Mouse (Mus musculus) hindbrain, postnatal 0 days (tissue): ENCODE data around the gene Car5b. TPM values are rescaled to one million over a fixed set of nuclear protein-coding genes. Genes with fewer than 3 reads are reported as not detected.

ENCODE experiments used
- ATAC-seq: fragments of 200-750 bp; cut with Nextera tagmentation; 2 replicates; pipeline ENCODE4 v1.8.0; 2017; ENCODE audit warnings: mild to moderate bottlenecking, moderate TSS enrichment, moderate library complexity
- DNase-seq: peaks from one replicate; pipeline ENCODE4 v3.0.0-alpha.2; 2015; ENCODE audit warnings: low spot score
- H3K27ac ChIP-seq: fragments of 300-500 bp; sonication (generic); 2 replicates; pipeline ENCODE4 v1.5.1; 2014; ENCODE audit warnings: mild to moderate bottlenecking
- H3K27me3 ChIP-seq: fragments of 300-500 bp; sonication (generic); 2 replicates; pipeline ENCODE4 v1.6.1; 2014; ENCODE audit warnings: low read length, mixed read lengths; ENCODE audit not compliant: insufficient read depth
- H3K36me3 ChIP-seq: fragments of 300-500 bp; sonication (generic); 2 replicates; pipeline ENCODE4 v1.6.1; 2014; ENCODE audit warnings: low read length, mixed read lengths; ENCODE audit not compliant: insufficient read depth
- H3K4me1 ChIP-seq: fragments of 300-500 bp; sonication (generic); 2 replicates; pipeline ENCODE4 v1.6.1; 2014; ENCODE audit warnings: antibody characterized with exemption, low read length, mixed read lengths; ENCODE audit not compliant: insufficient read depth
- H3K4me2 ChIP-seq: fragments of 300-500 bp; sonication (generic); 2 replicates; pipeline ENCODE4 v1.6.1; 2014; ENCODE audit warnings: low read depth, mild to moderate bottlenecking, low read length, moderate library complexity, mixed read lengths
- H3K4me3 ChIP-seq: fragments of 300-500 bp; sonication (generic); 2 replicates; pipeline ENCODE4 v1.5.1; 2014; ENCODE audit warnings: low read length
- H3K9ac ChIP-seq: fragments of 300-500 bp; sonication (generic); replicated peaks from 2 replicates; pipeline ENCODE4 v1.6.1; 2014; ENCODE audit warnings: mild to moderate bottlenecking, low read length, moderate library complexity, mixed read lengths
- H3K9me3 ChIP-seq: fragments of 300-500 bp; sonication (generic); 2 replicates; pipeline ENCODE4 v1.6.1; 2016; ENCODE audit warnings: low read length, mixed read lengths
- CTCF ChIP-seq: IDR thresholded peaks from 2 replicates; pipeline ENCODE4 v1.5.1; 2016; ENCODE audit warnings: antibody characterized with exemption, control low read depth, low read depth
- WGBS: fragments of 180-500 bp; shearing (Covaris S2); extraction: QIAGEN DNeasy Blood & Tissue Kit; methylation state at CpG from one replicate; pipeline ENCODE4 v1.1.7; 2014; 5-methylcytosine and 5-hydroxymethylcytosine counted together
- polyA plus RNA-seq: library from polyadenylated mRNA; unstranded; fragments of >200 nt; fragmentation: Nextera tagmentation; extraction: Ambion mirVana; gene quantifications from 2 replicates; pipeline ENCODE4 v1.2.1, GENCODE M21; 2015
- total RNA-seq: library from RNA; depleted of rRNA; stranded (reverse); fragments of >200 nt; gene quantifications from 2 replicates; pipeline ENCODE4 v1.2.3, GENCODE M21; 2014

The Car5b gene
- total and polyA plus RNA-seq, 2 experiments from 2014 or later = 1.9 to 5.3 TPM

- H3K4me3 ChIP-seq = no peak overlapping the region
- no peaks in the 10 kb centered on the region for H3K36me3 ChIP-seq
- H3K9ac ChIP-seq = no peak overlapping the region
- H3K4me1 ChIP-seq = no peaks in the 10 kb centered on the region
- no peak overlapping the region for H3K27ac ChIP-seq
- no peaks in the 10 kb centered on the region for H3K9me3 ChIP-seq
- 79% methylated on average over 6 of the region's 6 CpGs for WGBS
- no peak for ATAC-seq
- no peak for DNase-seq
- no peak overlapping the region for H3K4me2 ChIP-seq
- TF ChIP-seq CTCF = no peak
- no peaks in the 10 kb centered on the region for H3K27me3 ChIP-seq
These were observed 45.7 kb downstream of the Car5b start for GRCm38 (mm10) chrX:163982129-163982528.

- H3K9me3 ChIP-seq = no peaks in the 10 kb centered on the region
These were observed 46.3 kb downstream of the Car5b start for GRCm38 (mm10) chrX:163981500-163981899.

GRCm38 (mm10) chrX:163981092-163981491, 46.7 kb downstream of the Car5b start:
- no peak overlapping the region for H3K4me2 ChIP-seq
- no peak overlapping the region for H3K27ac ChIP-seq
- no peaks in the 10 kb centered on the region for H3K4me1 ChIP-seq
- H3K27me3 ChIP-seq = no peaks in the 10 kb centered on the region
- H3K4me3 ChIP-seq = no peak overlapping the region
- H3K9ac ChIP-seq = no peak overlapping the region
- no peaks in the 10 kb centered on the region for H3K9me3 ChIP-seq
- WGBS = 88% methylated on average over 1 of the region's 1 CpGs
- DNase-seq = no peak
- ATAC-seq = no peak
- no peak for TF ChIP-seq CTCF
- H3K36me3 ChIP-seq = no peaks in the 10 kb centered on the region

More at GRCm38 (mm10) chrX:163981500-163981899, 46.3 kb downstream of the Car5b start:
- 49% methylated on average over 4 of the region's 4 CpGs for WGBS
- no peak for TF ChIP-seq CTCF
- Histone ChIP-seq H3K4me3 (no peak overlapping the region), H3K4me2 (no peak overlapping the region), H3K36me3 (no peaks in the 10 kb centered on the region), H3K4me1 (no peaks in the 10 kb centered on the region), H3K27me3 (no peaks in the 10 kb centered on the region), H3K9ac (no peak overlapping the region), H3K27ac (no peak overlapping the region)
- DNase-seq (no peak), ATAC-seq (no peak)

- no peaks in the 10 kb centered on the region for H3K9me3 ChIP-seq
- peak within 1 kb of the TSS; percentile 61 for H3K4me3 ChIP-seq
- 27% methylated on average over 24 of the region's 29 CpGs for WGBS
- TF ChIP-seq CTCF = no peak
- no peaks in the 10 kb centered on the region; the same call in 1 of the 2 replicates for H3K4me1 ChIP-seq
- H3K4me2 ChIP-seq = peak within 1 kb of the TSS; percentile 46
- ATAC-seq = peak; percentile 97
- H3K36me3 ChIP-seq = peaks cover 8% of the 10 kb centered on the region
- H3K27ac ChIP-seq = peak within 1 kb of the TSS; percentile 95
- peak within 1 kb of the TSS; percentile 75 for H3K9ac ChIP-seq
- H3K27me3 ChIP-seq = no peaks in the 10 kb centered on the region
- peak; percentile 92 for DNase-seq
These were observed 69.3 kb downstream of the Car5b start, which contains the start of gene Zrsr2 for GRCm38 (mm10) chrX:163958467-163958875. TSS of gene Zrsr2 (minus strand) at chrX:163958661.

- Histone ChIP-seq H3K9me3 (no peaks in the 10 kb centered on the region), H3K9ac (peak overlapping the region; percentile 75), H3K4me3 (peak overlapping the region; percentile 61), H3K36me3 (peaks cover 8% of the 10 kb centered on the region), H3K4me1 (no peaks in the 10 kb centered on the region; the same call in 1 of the 2 replicates), H3K27me3 (no peaks in the 10 kb centered on the region), H3K27ac (peak overlapping the region; percentile 95), H3K4me2 (peak overlapping the region; percentile 46)
- WGBS = 30% methylated on average over 63 of the region's 67 CpGs
- ATAC-seq = peak; percentile 89
- DNase-seq = peak; percentile 73
- TF ChIP-seq CTCF = no peak
These were observed 69.9 kb downstream of the Car5b start for GRCm38 (mm10) chrX:163957803-163958466.

GRCm38 (mm10) chrX:163957381-163957780, 70.4 kb downstream of the Car5b start:
- no peak for TF ChIP-seq CTCF
- Histone ChIP-seq H3K27ac (no peak overlapping the region; the same call in 1 of the 2 replicates), H3K36me3 (peaks cover 8% of the 10 kb centered on the region), H3K9me3 (no peaks in the 10 kb centered on the region), H3K4me3 (peak overlapping the region; percentile 61), H3K27me3 (no peaks in the 10 kb centered on the region), H3K9ac (peak overlapping the region; percentile 75), H3K4me2 (peak overlapping the region; percentile 46), H3K4me1 (no peaks in the 10 kb centered on the region; the same call in 1 of the 2 replicates)
- DNase-seq = no peak
- ATAC-seq = 0 out of 2 replicates have a peak, but pooled peaks have one; percentile 1
- 45% methylated on average over 12 of the region's 12 CpGs for WGBS

- no peak overlapping the region for H3K9ac ChIP-seq
- no peaks in the 10 kb centered on the region for H3K4me1 ChIP-seq
- no peaks in the 10 kb centered on the region for H3K27me3 ChIP-seq
- peaks cover 8% of the 10 kb centered on the region for H3K36me3 ChIP-seq
- H3K4me2 ChIP-seq = no peak overlapping the region
- H3K27ac ChIP-seq = no peak overlapping the region
- no peaks in the 10 kb centered on the region for H3K9me3 ChIP-seq
- 61% methylated on average over 1 of the region's 1 CpGs for WGBS
- no peak for ATAC-seq
- DNase-seq = no peak
- no peak overlapping the region for H3K4me3 ChIP-seq
- no peak for TF ChIP-seq CTCF
These were observed 76.2 kb downstream of the Car5b start for GRCm38 (mm10) chrX:163951618-163952017.
